16 mouse cellular contexts compared by ENCODE assay signal in the genomic region with DNA sequence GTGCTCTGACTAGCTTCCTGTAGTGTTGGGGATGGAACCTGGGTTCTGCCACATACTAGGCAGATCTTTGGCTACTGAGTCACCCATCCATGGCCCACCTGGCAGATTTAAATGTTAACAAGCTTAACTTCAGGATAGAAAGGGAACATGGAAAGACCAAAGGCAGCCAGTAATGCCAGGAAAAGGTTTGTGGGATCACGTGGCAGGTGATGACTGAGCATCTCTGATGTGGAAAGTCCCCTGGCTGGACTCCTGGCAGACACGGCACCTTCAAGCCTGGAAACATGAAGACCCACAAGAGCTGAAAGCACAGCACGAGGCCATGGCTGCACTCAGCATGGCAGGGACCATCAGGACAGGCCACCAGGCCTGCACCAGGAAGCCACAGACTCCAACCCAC. TPM values are rescaled to one million over a fixed set of nuclear protein-coding genes. Genes with fewer than 3 reads are reported as not detected.
DNase-seq lines count a peak whose midpoint lies in the region; ATAC-seq and TF ChIP-seq lines count a peak whose summit lies in the region.
"Had no signal": no experiment of that assay in that cellular context is flagged by ENCODE, and none has a peak within 500 bp of the region (broad histone marks: within the 10 kb centered on the region; RNA-seq: fewer than 3 reads in every experiment).

No protein-coding gene starts in this region.

- no peak for TF ChIP-seq CTCF in kidney, adult 2 months (conservative IDR thresholded peaks at IDR 0.05; ENCODE audit: insufficient read depth, insufficient read length, low read depth, low read length)
- TF ChIP-seq CTCF in CH12.LX (conservative IDR thresholded peaks at IDR 0.05 in 1 of 2, IDR thresholded peaks at IDR 0.05 in 1 of 2; ENCODE audit: low read depth in 2 of 2, low read length in 2 of 2) = no peak

- ATAC-seq in forebrain, embryonic 13.5 days = no peak
- ATAC-seq in forebrain, embryonic 12.5 days (ENCODE audit: low FRiP score) = no peak
- ATAC-seq: activated CD4-positive, CD25-positive, alpha-beta regulatory T cell, adult 4 months; CD4-positive, CD25-positive, alpha-beta regulatory T cell, adult 4 months; Patski had no signal

- TF ChIP-seq RAD21 in CH12.LX (IDR thresholded peaks at IDR 0.05; ENCODE audit: low read depth, low read length) = no peak

- H3K27me3 ChIP-seq in forebrain, embryonic 13.5 days = no peaks in the 10 kb centered on the region
- no peaks in the 10 kb centered on the region for H3K27me3 ChIP-seq in forebrain, embryonic 12.5 days
- no peaks in the 10 kb centered on the region for H3K27me3 ChIP-seq in kidney, adult 2 months (replicated peaks; ENCODE audit: control insufficient read depth, insufficient read depth, low read length)
- H3K27me3 ChIP-seq in CH12.LX (replicated peaks) = no peaks in the 10 kb centered on the region
- H3K27me3 ChIP-seq: embryonic facial prominence, embryonic 15.5 days; hindbrain, embryonic 12.5 days; Patski had no signal

- dilution Hi-C loops in CH12.LX (cut with MboI; ENCODE audit: extremely low pct_ligation_motif_present, extremely low pct_unique_long_range_greater_than_20kb, low sequenced_read_pairs) = no loop called here

- H3K4me1 ChIP-seq in forebrain, embryonic 13.5 days = peaks cover 56% of the 10 kb centered on the region
- peaks cover 29% of the 10 kb centered on the region for H3K4me1 ChIP-seq in forebrain, embryonic 12.5 days
- H3K4me1 ChIP-seq in kidney, adult 2 months (ENCODE audit: control insufficient read depth, insufficient read depth, low read length) = 0 out of 2 replicates have a peak, but pooled peaks cover 2% of the 10 kb centered on the region
- H3K4me1 ChIP-seq in CH12.LX (ENCODE audit: control insufficient read depth in 1 of 2, insufficient read depth in 2 of 2) = peaks cover 15 to 62% of the 10 kb centered on the region in 2 experiments

- H3K27ac ChIP-seq in forebrain, embryonic 13.5 days = peak overlapping the region; percentile 49; the same call in 1 of the 2 replicates
- H3K27ac ChIP-seq in forebrain, embryonic 12.5 days = no peak overlapping the region
- no peak overlapping the region for H3K27ac ChIP-seq in kidney, adult 2 months (ENCODE audit: insufficient read depth, low read depth, low read length)
- H3K27ac ChIP-seq in CH12.LX (ENCODE audit: insufficient read depth, low read depth) = no peak overlapping the region
- H3K27ac ChIP-seq: embryonic facial prominence, embryonic 15.5 days; heart, embryonic 10.5 days; hindbrain, embryonic 12.5 days had no signal

- no peak for TF ChIP-seq POLR2A in kidney, adult 2 months (IDR thresholded peaks at IDR 0.05; ENCODE audit: low read depth, low read length)
- TF ChIP-seq POLR2A in CH12.LX (IDR thresholded peaks at IDR 0.05; ENCODE audit: low read depth, low read length) = no peak

- H3K4me2 ChIP-seq in forebrain, embryonic 13.5 days = no peak overlapping the region
- H3K4me2 ChIP-seq in forebrain, embryonic 12.5 days = no peak overlapping the region
- H3K4me2 ChIP-seq in CH12.LX (ENCODE audit: insufficient read depth, low read depth, poor library complexity, severe bottlenecking) = no peak overlapping the region
- H3K4me2 ChIP-seq: embryonic facial prominence, embryonic 15.5 days; hindbrain, embryonic 12.5 days had no signal

- H3K4me3 ChIP-seq in forebrain, embryonic 13.5 days = no peak overlapping the region
- H3K4me3 ChIP-seq in forebrain, embryonic 12.5 days (replicated peaks) = no peak overlapping the region
- no peak overlapping the region for H3K4me3 ChIP-seq in kidney, adult 2 months (ENCODE audit: insufficient read depth, low read depth, low read length)
- H3K4me3 ChIP-seq in CH12.LX (replicated peaks in 1 of 3; ENCODE audit: low read depth in 2 of 3, low read length in 2 of 3, poor library complexity in 1 of 3) = no peak overlapping the region
- H3K4me3 ChIP-seq: embryonic facial prominence, embryonic 15.5 days; erythroblast, embryonic 14.5 days; heart, embryonic 10.5 days; hindbrain, embryonic 12.5 days had no signal

- WGBS in forebrain, embryonic 13.5 days = 87% methylated on average over 3 of the region's 3 CpGs
- WGBS in forebrain, embryonic 12.5 days = 88% methylated on average over 3 of the region's 3 CpGs
- 60% methylated on average over 3 of the region's 3 CpGs for WGBS in kidney, adult 2 months

- no peaks in the 10 kb centered on the region for H3K9me3 ChIP-seq in forebrain, embryonic 13.5 days (replicated peaks)
- no peaks in the 10 kb centered on the region for H3K9me3 ChIP-seq in forebrain, embryonic 12.5 days
- no peaks in the 10 kb centered on the region for H3K9me3 ChIP-seq in CH12.LX (replicated peaks; ENCODE audit: low read length)
- H3K9me3 ChIP-seq: embryonic facial prominence, embryonic 15.5 days; heart, embryonic 10.5 days; hindbrain, embryonic 12.5 days had no signal

- TF ChIP-seq EP300 in CH12.LX (IDR thresholded peaks at IDR 0.05; ENCODE audit: low read length) = no peak

- peak; percentile 18 for DNase-seq in kidney, adult 2 months
- DNase-seq in kidney, postnatal 25 days = no peak
- peak; percentile 56 for DNase-seq in 3134 (ENCODE audit: extremely low read depth, insufficient read length, low spot score)
- DNase-seq in CH12.LX (ENCODE audit: extremely low read depth) = no peak
- DNase-seq in spleen, adult 18-20 months = no peak
- no peak for DNase-seq in thymus, adult 18-20 months
- DNase-seq: kidney, adult 11 months had no signal

- H3K79me2 ChIP-seq in CH12.LX (replicated peaks; ENCODE audit: control insufficient read depth, extremely low read depth, insufficient read depth, poor library complexity, severe bottlenecking) = no peaks in the 10 kb centered on the region

- H3K36me3 ChIP-seq in forebrain, embryonic 13.5 days (ENCODE audit: poor library complexity, severe bottlenecking) = no peaks in the 10 kb centered on the region
- H3K36me3 ChIP-seq in forebrain, embryonic 12.5 days (replicated peaks) = no peaks in the 10 kb centered on the region
- no peaks in the 10 kb centered on the region for H3K36me3 ChIP-seq in kidney, adult 2 months (ENCODE audit: control insufficient read depth, insufficient read depth, low read length)
- peaks cover 0 to 1% of the 10 kb centered on the region in 2 experiments for H3K36me3 ChIP-seq in CH12.LX (replicated peaks in 1 of 2; ENCODE audit: control insufficient read depth in 1 of 2, insufficient read depth in 1 of 2, low read length in 1 of 2)
- H3K36me3 ChIP-seq: embryonic facial prominence, embryonic 15.5 days; heart, embryonic 10.5 days; hindbrain, embryonic 12.5 days had no signal

- in situ Hi-C loops in CH12.LX (cut with MboI; ENCODE audit: low pct_ligation_motif_present, low pct_unique_long_range_greater_than_20kb, low sequenced_read_pairs) = no loop called here

- peak overlapping the region; percentile 31 for H3K9ac ChIP-seq in forebrain, embryonic 13.5 days
- no peak overlapping the region for H3K9ac ChIP-seq in forebrain, embryonic 12.5 days
- no peak overlapping the region for H3K9ac ChIP-seq in CH12.LX (ENCODE audit: insufficient read depth, low read depth)
- H3K9ac ChIP-seq: embryonic facial prominence, embryonic 15.5 days; hindbrain, embryonic 12.5 days had no signal

TF ChIP-seq in CH12.LX, 34 proteins besides CTCF, POLR2A, EP300 and RAD21:
- TF ChIP-seq BHLHE40 (IDR thresholded peaks at IDR 0.05; ENCODE audit: low read depth, low read length) (peak; percentile 55), JUN (IDR thresholded peaks at IDR 0.05; ENCODE audit: insufficient read depth, low read depth, low read length) (no peak)

RNA-seq across cellular contexts. Expression of gene Ralgps1, which starts 23.0 kb away (rescaled TPM):
- 27.2 and 31.1 TPM in 2 replicates for polyA plus RNA-seq in forebrain, embryonic 13.5 days (2015; fragmentation: Nextera tagmentation; extraction: Ambion mirVana)
- polyA plus RNA-seq in forebrain, embryonic 12.5 days (2016; fragmentation: Nextera tagmentation; extraction: Ambion mirVana) = 23.8 and 28.7 TPM in 2 replicates
- polyA plus RNA-seq in kidney, adult 2 months (2012; rRNA removed) = 4.9 and 5.6 TPM in 2 replicates
- total RNA-seq in CH12.LX (2012; rRNA removed) (1.2 and 1.5 TPM in 2 replicates), CH12.LX (2014; rRNA removed) (0.62 and 0.95 TPM in 2 replicates)
- polyA plus RNA-seq in CH12.LX (2012; ENCODE audit: insufficient read length, low read depth) = 1.3 and 2.1 TPM in 2 replicates
- polyA plus RNA-seq: erythroblast, embryonic 14.5 days had no signal

Comparison
In these comparisons a context has a peak if more than half of its experiments do, and no peak if none do; other contexts are left out.
1. DNase-seq: peak in kidney, adult 2 months (single experiment) and 3134 (single experiment); none in kidney, postnatal 25 days (0 of 2), CH12.LX (single experiment), spleen, adult 18-20 months (0 of 2) and thymus, adult 18-20 months (0 of 2).